ENCODE assay signal across 27 mouse cellular contexts in genomic region chr7:119066026-119066425, GRCm38 (mm10).
DNase-seq lines count a peak whose midpoint lies in the region; ATAC-seq and TF ChIP-seq lines count a peak whose summit lies in the region.
"Had no signal": no experiment of that assay in that cellular context is flagged by ENCODE, and none has a peak within 500 bp of the region (broad histone marks: within the 10 kb centered on the region; RNA-seq: fewer than 3 reads in every experiment).

No protein-coding gene starts in this region.

- TF ChIP-seq CTCF in lung, postnatal 0 days (IDR thresholded peaks at IDR 0.05) = no peak

- no peak overlapping the region for H3K4me2 ChIP-seq in lung, postnatal 0 days (replicated peaks; ENCODE audit: low read depth, low read length)
- H3K4me2 ChIP-seq: embryonic facial prominence, embryonic 13.5 days; forebrain, embryonic 12.5 days; heart, embryonic 13.5 days; hindbrain, embryonic 12.5 days; hindbrain, embryonic 15.5 days had no signal

- H3K36me3 ChIP-seq in lung, postnatal 0 days (ENCODE audit: insufficient read depth, low read length) = no peaks in the 10 kb centered on the region
- H3K36me3 ChIP-seq: embryonic facial prominence, embryonic 10.5 days; embryonic facial prominence, embryonic 13.5 days; forebrain, embryonic 12.5 days; heart, embryonic 10.5 days; heart, embryonic 13.5 days; hindbrain, embryonic 12.5 days; hindbrain, embryonic 15.5 days had no signal

- intact Hi-C loops in heart, postnatal 36 days (cut with DNase I) = no loop called here

- ATAC-seq in lung, postnatal 0 days = no peak
- ATAC-seq: forebrain, embryonic 16.5 days; intestine, postnatal 0 days; Patski had no signal

- no peak overlapping the region for H3K9ac ChIP-seq in lung, postnatal 0 days (replicated peaks; ENCODE audit: low read depth)
- H3K9ac ChIP-seq: embryonic facial prominence, embryonic 13.5 days; forebrain, embryonic 12.5 days; heart, embryonic 13.5 days; hindbrain, embryonic 12.5 days; hindbrain, embryonic 15.5 days had no signal

- no peak overlapping the region for H3K4me3 ChIP-seq in lung, postnatal 0 days (ENCODE audit: low read depth, low read length)
- H3K4me3 ChIP-seq: embryonic facial prominence, embryonic 10.5 days; embryonic facial prominence, embryonic 13.5 days; erythroblast, embryonic 14.5 days; forebrain, embryonic 12.5 days; heart, adult 2 months; heart, embryonic 10.5 days; heart, embryonic 13.5 days; hindbrain, embryonic 12.5 days; hindbrain, embryonic 15.5 days had no signal

- peak; percentile 33 for DNase-seq in adrenal gland, adult 2 months
- no peak for DNase-seq in adrenal gland, postnatal 4 days (ENCODE audit: low spot score in 2 of 2)
- peak; percentile 21 to 26 for DNase-seq in heart, adult 18-20 months
- DNase-seq in heart, postnatal 36 days = no peak
- DNase-seq in lung, postnatal 0 days (ENCODE audit: low spot score) = peak; percentile 5
- DNase-seq in lung, postnatal 25 days (ENCODE audit: low spot score) = no peak
- DNase-seq in right cerebral cortex, postnatal 4 days = no peak
- no peak for DNase-seq in gastrocnemius, adult 8-10 months (ENCODE audit: low spot score in 2 of 2)
- DNase-seq: cerebellum, adult 11-12 months; cerebellum, adult 8-10 months; cerebellum, postnatal 10 days; cerebellum, postnatal 36 days; embryo, embryonic 11 days; gastrocnemius, postnatal 14 days; heart, adult 2 months; heart, postnatal 14 days had no signal

- 42% methylated on average over 2 of the region's 2 CpGs for WGBS in lung, postnatal 0 days

- TF ChIP-seq EP300 in lung, postnatal 0 days (IDR thresholded peaks at IDR 0.05) = no peak

- no peak overlapping the region for H3K27ac ChIP-seq in lung, postnatal 0 days (ENCODE audit: low read length)
- H3K27ac ChIP-seq: embryonic facial prominence, embryonic 10.5 days; embryonic facial prominence, embryonic 13.5 days; forebrain, embryonic 12.5 days; heart, adult 2 months; heart, embryonic 10.5 days; heart, embryonic 13.5 days; hindbrain, embryonic 12.5 days; hindbrain, embryonic 15.5 days had no signal

- no peaks in the 10 kb centered on the region for H3K4me1 ChIP-seq in lung, postnatal 0 days (ENCODE audit: insufficient read depth, low read depth, low read length)
- H3K4me1 ChIP-seq: embryonic facial prominence, embryonic 10.5 days; embryonic facial prominence, embryonic 13.5 days; forebrain, embryonic 12.5 days; heart, embryonic 10.5 days; heart, embryonic 13.5 days; hindbrain, embryonic 12.5 days; hindbrain, embryonic 15.5 days had no signal

- no peaks in the 10 kb centered on the region for H3K9me3 ChIP-seq in lung, postnatal 0 days (ENCODE audit: low read length)
- H3K9me3 ChIP-seq: embryonic facial prominence, embryonic 10.5 days; embryonic facial prominence, embryonic 13.5 days; forebrain, embryonic 12.5 days; heart, embryonic 10.5 days; heart, embryonic 13.5 days; hindbrain, embryonic 12.5 days; hindbrain, embryonic 15.5 days had no signal

- no peaks in the 10 kb centered on the region for H3K27me3 ChIP-seq in lung, postnatal 0 days (replicated peaks; ENCODE audit: insufficient read depth, low read length)
- H3K27me3 ChIP-seq: embryonic facial prominence, embryonic 13.5 days; forebrain, embryonic 12.5 days; heart, embryonic 13.5 days; hindbrain, embryonic 12.5 days; hindbrain, embryonic 15.5 days; Patski had no signal

Comparison
In these comparisons a context has a peak if more than half of its experiments do, and no peak if none do; other contexts are left out.
1. DNase-seq: peak in adrenal gland, adult 2 months (single experiment), heart, adult 18-20 months (2 of 2) and lung, postnatal 0 days (single experiment); none in adrenal gland, postnatal 4 days (0 of 2), heart, postnatal 36 days (0 of 2), lung, postnatal 25 days (single experiment), right cerebral cortex, postnatal 4 days (single experiment) and gastrocnemius, adult 8-10 months (0 of 2).